Mouse (Mus musculus) WW6 (cell line): ENCODE results near the gene Samd11.

Source experiments
- DNase-seq: peaks from one replicate; pipeline ENCODE4 v3.0.0-alpha.2; 2013; ENCODE audit warnings: low read depth, low spot score

Samd11 gene

GRCm38 (mm10) chr4:156215649-156216048, 39.8 kb downstream of the Samd11 start, which contains the start of gene Perm1:
Perm1 (plus strand) TSS chr4:156215868.
- DNase-seq: no peak

GRCm38 (mm10) chr4:156213134-156213533, 42.3 kb downstream of the Samd11 start:
- DNase-seq: no peak

DNA sequence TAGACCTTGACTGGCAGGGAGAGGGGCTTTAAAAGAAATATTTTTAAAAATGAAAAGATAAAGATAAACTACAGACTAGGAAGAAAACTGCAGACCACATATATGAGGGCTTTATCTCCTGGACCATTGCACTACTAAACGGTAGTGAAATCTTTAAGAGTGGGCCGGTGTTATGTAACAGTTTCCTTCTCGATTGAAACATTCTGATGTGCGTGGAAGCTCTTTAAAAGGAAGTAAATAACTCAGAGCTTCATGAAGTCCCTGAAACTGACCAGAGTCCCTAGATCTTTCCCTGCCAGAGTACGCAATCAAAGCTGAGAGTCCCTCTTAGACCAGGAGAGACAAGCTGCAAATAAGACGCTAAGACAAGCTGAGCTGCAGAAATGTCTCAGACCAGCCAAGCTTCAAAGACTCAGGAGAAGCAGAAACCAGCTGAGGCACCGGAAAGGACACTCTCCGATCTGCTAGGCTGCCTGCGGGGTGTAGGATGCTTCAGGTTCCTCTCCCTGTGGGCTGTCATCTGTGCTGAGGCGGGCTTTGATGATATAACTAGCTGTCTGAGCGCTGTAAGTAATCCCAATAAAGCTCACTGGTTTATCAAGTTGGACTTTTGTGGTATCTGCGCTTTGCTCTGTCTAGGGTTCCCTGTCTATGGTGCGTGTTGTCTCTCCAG, 45.4 kb downstream of the Samd11 start:
- no peak for DNase-seq

DNA sequence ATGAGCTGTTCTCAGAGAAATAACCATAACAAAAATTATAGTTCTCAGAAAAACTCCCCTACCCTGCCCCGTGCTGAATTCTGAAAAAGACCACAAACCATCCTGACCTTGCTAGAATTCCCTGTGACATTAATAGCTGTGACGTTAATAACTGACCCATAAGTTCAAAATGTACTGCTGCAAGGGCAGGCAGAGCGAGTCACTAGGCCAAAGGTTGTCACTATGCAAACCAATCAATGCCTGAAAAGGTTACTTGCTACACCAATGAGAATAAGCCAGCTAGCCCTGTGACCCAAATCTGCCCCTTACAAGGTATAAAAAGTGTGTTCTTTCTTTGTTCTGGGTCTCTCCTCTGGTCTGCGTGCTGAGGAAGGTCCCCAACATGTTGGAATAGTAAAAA, 46.6 kb downstream of the Samd11 start:
- DNase-seq: no peak

DNA sequence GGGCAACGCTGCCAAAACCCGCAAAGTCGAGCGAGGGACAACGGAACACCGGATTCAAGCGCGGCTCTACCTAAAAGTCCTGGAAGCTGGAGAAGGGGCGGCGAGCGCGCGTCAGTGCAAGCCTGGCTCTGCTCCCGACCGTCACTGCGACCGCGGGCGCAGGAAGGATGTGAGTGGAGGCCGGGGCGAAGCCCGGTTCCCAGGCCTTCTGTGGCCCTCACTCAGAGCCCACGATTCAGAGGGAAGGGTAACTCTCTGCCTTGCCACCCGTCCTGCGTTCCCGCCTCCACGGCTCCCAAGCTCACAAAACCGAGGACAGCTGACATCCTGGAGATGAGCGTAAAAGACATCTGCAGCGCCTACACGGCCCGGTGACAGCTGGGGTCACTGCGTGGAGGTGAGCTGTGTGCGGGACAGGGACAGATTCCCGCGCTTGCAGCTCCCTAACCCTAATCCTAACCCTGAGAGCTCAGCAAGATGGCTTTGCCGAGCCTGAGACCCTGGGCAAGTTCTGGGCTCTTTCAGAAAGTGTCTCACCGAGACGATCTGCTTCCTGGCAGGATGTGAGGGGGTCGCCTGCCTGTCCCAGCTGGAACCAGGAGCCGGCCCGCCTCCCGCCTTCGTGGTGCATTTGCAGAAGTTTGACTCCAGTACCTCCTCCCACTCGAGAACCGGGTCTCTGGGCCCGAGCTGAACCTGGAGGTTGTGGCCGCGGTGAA, 51.9 kb downstream of the Samd11 start:
- no peak for DNase-seq

GRCm38 (mm10) chr4:156203001-156203412, 52.5 kb downstream of the Samd11 start, which contains the start of gene AW011738:
AW011738 (plus strand) TSS chr4:156203304.
- no peak for DNase-seq

DNA sequence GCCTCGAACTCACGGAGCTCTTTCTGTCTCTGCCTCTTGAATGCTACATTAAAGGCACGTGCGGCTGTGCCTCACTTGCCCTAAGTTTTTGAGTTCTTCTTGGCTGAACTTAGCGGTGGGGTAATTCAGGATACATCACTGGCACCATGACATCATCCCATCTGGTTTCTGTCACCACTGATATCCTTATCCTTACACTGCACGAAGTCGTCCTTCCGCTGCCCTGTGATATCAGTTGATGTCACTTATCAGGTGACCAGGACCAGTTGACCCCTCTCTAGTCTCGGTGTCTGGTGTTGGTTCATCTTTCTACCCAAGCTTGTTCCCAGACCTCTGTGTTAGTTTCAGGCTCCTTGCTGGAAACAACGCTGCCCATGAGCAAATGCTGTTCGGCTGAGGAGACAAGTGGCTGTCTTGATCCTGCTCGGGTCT, 53.0 kb downstream of the Samd11 start:
- DNase-seq: no peak

DNA sequence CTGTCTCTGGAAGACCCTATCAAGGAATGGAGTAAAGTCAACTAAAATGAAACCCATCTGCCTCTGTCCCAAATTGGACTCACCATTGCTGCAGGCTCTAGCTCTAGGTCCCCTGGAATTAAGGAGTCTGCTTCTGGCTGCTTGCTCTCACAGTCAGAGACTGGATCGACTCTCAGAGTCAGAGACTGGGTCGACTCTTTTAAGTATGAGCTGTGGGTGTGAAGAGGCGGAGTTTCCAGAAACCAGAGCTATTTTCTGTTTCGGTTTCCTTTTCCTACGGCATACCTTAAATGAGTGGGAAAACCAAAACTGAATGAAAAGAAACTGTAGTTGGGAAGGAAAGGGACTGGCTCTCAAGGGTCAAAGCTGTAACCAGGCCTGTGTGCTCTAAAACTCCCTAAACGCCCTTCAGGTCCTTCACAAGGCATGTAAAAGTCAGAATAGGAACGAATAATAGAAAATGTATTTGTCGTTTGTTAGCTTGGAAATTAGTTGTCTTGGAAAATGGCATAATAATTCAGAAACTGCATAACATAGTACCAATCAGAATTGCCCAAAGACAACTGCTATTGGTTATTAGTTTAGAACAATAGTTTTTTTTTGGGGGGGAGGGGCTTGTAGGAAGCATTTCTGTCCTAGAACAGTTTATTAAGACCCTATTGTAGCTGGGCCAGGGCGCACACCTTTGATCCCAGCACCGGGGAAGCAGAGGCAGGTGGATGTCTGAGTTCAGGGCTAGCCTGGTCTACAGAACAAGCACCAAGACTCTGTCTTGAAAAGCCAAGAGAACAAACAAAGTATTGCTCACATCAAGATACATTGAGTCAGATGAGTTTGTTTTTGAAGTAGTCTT, 54.6 kb downstream of the Samd11 start, which contains the start of gene Isg15:
Gene Isg15, minus strand, starts transcription at position 196 of the 853 bp plus-strand sequence.
- DNase-seq: no peak

DNA sequence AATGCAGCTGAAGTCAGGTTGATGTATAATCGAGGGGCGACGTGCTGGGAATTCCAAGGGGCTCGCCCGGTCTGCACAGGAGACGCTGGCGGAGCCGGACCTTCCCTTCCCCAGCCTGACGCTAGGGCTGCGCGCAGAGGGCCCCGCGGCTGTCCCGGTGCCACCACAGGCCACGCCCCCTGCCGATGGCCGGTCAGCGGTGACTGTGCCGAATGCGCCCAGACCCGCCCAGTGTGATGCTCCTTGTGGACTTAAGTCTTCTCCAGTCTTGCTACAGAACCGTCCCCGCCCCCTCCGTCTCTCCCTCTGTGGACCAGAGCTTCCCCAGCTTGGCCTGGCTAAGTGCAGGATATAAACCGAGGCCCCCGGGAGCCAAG, 57.6 kb downstream of the Samd11 start:
- no peak for DNase-seq

DNA sequence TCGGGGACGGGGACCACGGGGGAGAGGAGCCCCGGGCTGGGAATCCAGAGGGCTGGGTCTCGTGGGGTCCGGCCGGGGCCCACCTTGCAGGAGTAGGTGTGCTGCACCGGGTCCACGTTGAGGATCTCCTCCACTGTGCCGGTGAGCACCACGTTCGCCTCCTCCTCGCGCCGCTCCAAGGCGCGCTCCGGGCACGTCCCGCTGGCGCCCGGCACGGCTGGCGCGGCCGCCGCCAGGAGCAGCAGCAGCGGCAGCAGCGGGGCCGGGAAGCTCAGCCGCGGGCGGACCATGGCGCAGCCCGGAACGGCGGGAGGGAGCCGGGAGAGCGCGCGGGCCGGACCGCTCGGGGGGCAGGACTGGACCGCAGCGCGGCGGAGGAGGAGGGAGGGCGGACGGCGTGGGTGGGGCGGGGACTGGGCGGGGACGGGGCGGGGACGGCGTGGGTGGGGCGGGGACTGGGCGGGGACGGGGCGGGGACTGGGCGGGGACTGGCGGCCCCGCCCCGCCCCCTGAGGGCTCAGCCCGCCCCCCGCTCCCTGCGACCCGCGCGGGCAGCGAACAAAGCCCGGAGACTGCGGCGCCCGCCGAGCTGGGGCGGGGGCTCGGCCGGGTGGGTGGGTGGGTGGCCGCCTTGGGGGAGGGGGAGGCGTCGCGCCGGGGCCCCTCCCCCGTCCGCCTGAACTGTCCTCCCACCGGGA, 58.2 kb downstream of the Samd11 start, which contains the start of gene Agrn:
Gene Agrn, minus strand, starts transcription at position 358 of the 698 bp plus-strand sequence.
- no peak for DNase-seq
